Mouse (Mus musculus) hindbrain, embryonic 15.5 days (tissue): Measurements from ENCODE around the gene Gcm1. TPM values are rescaled to one million over a fixed set of nuclear protein-coding genes. Genes with fewer than 3 reads are reported as not detected.

Experiments
- ATAC-seq: fragments of 200-750 bp; cut with Nextera tagmentation; 2 replicates; pipeline ENCODE4 v1.8.0; 2017; ENCODE audit warnings: low read depth, moderate number of reproducible peaks, moderate TSS enrichment; ENCODE audit not compliant: low FRiP score
- H3K27ac ChIP-seq: fragments of 300-500 bp; sonication (generic); replicated peaks from 2 replicates; pipeline ENCODE4 v1.5.1; 2015; ENCODE audit warnings: mild to moderate bottlenecking, inconsistent platforms
- H3K27me3 ChIP-seq: fragments of 300-500 bp; sonication (generic); 2 replicates; pipeline ENCODE4 v1.6.1; 2015; ENCODE audit warnings: control low read depth, inconsistent platforms
- H3K36me3 ChIP-seq: fragments of 300-500 bp; sonication (generic); 2 replicates; pipeline ENCODE4 v1.6.1; 2015; ENCODE audit warnings: control low read depth, inconsistent platforms
- H3K4me1 ChIP-seq: fragments of 300-500 bp; sonication (generic); replicated peaks from 2 replicates; pipeline ENCODE4 v1.6.1; 2015; ENCODE audit warnings: control low read depth, inconsistent platforms
- H3K4me2 ChIP-seq: fragments of 300-500 bp; sonication (generic); 2 replicates; pipeline ENCODE4 v1.6.1; 2015; ENCODE audit warnings: moderate library complexity, mild to moderate bottlenecking, inconsistent platforms
- H3K4me3 ChIP-seq: fragments of 300-500 bp; sonication (generic); 2 replicates; pipeline ENCODE4 v1.5.1; 2015; ENCODE audit warnings: mild to moderate bottlenecking, inconsistent platforms
- H3K9ac ChIP-seq: fragments of 300-500 bp; sonication (generic); 2 replicates; pipeline ENCODE4 v1.6.1; 2015; ENCODE audit warnings: inconsistent platforms
- H3K9me3 ChIP-seq: fragments of 300-500 bp; sonication (generic); 2 replicates; pipeline ENCODE4 v1.6.1; 2016; ENCODE audit warnings: control low read depth, inconsistent platforms
- WGBS: fragments of 180-500 bp; shearing (Covaris S2); methylation state at CpG from one replicate; pipeline ENCODE4 v1.1.7; 2015; 5-methylcytosine and 5-hydroxymethylcytosine counted together
- polyA plus RNA-seq: library from polyadenylated mRNA; unstranded; fragments of >200 nt; fragmentation: Nextera tagmentation; extraction: Ambion mirVana; gene quantifications from 2 replicates; pipeline ENCODE4 v1.2.1, GENCODE M21; 2015

Gene Gcm1
- polyA plus RNA-seq, 1 experiment from 2014 or later = not detected

- Histone ChIP-seq H3K27me3 (no peaks in the 10 kb centered on the region), H3K9ac (no peak overlapping the region), H3K4me3 (no peak overlapping the region), H3K4me1 (no peaks in the 10 kb centered on the region), H3K4me2 (no peak overlapping the region), H3K9me3 (no peaks in the 10 kb centered on the region), H3K27ac (no peak overlapping the region), H3K36me3 (peaks cover 46% of the 10 kb centered on the region)
- no peak for ATAC-seq
- 89% methylated on average over 9 of the region's 9 CpGs for WGBS
Observed at GRCm38 (mm10) chr9:78087751-78088150, 36.0 kb downstream of the Gcm1 start.

GRCm38 (mm10) chr9:78088521-78088920 is 36.8 kb downstream of the Gcm1 start:
- no peak overlapping the region for H3K27ac ChIP-seq
- ATAC-seq = no peak
- H3K27me3 ChIP-seq = no peaks in the 10 kb centered on the region
- H3K4me1 ChIP-seq = no peaks in the 10 kb centered on the region
- 76% methylated on average over 4 of the region's 4 CpGs for WGBS
- no peak overlapping the region for H3K4me2 ChIP-seq
- no peak overlapping the region for H3K9ac ChIP-seq
- H3K9me3 ChIP-seq = no peaks in the 10 kb centered on the region
- peaks cover 45% of the 10 kb centered on the region for H3K36me3 ChIP-seq
- H3K4me3 ChIP-seq = no peak overlapping the region

GRCm38 (mm10) chr9:78088971-78089370 is 37.2 kb downstream of the Gcm1 start:
- Histone ChIP-seq H3K9me3 (no peaks in the 10 kb centered on the region), H3K4me1 (no peaks in the 10 kb centered on the region), H3K9ac (no peak overlapping the region), H3K27me3 (no peaks in the 10 kb centered on the region), H3K36me3 (peaks cover 44% of the 10 kb centered on the region), H3K27ac (no peak overlapping the region), H3K4me3 (no peak overlapping the region), H3K4me2 (no peak overlapping the region)
- no peak for ATAC-seq
- WGBS = 83% methylated on average over 7 of the region's 7 CpGs

- Histone ChIP-seq H3K4me2 (no peak overlapping the region), H3K36me3 (peaks cover 41% of the 10 kb centered on the region), H3K9ac (no peak overlapping the region), H3K4me1 (no peaks in the 10 kb centered on the region), H3K4me3 (no peak overlapping the region), H3K27me3 (no peaks in the 10 kb centered on the region), H3K9me3 (no peaks in the 10 kb centered on the region), H3K27ac (no peak overlapping the region)
- ATAC-seq = no peak
- WGBS = 85% methylated on average over 1 of the region's 1 CpGs
Observed at GRCm38 (mm10) chr9:78089906-78090305, 38.2 kb downstream of the Gcm1 start.

- no peaks in the 10 kb centered on the region for H3K4me1 ChIP-seq
- H3K27ac ChIP-seq = no peak overlapping the region
- no peak overlapping the region for H3K9ac ChIP-seq
- ATAC-seq = no peak
- no peak overlapping the region for H3K4me3 ChIP-seq
- 90% methylated on average over 3 of the region's 3 CpGs for WGBS
- no peaks in the 10 kb centered on the region for H3K9me3 ChIP-seq
- peaks cover 41% of the 10 kb centered on the region for H3K36me3 ChIP-seq
- no peak overlapping the region for H3K4me2 ChIP-seq
- H3K27me3 ChIP-seq = no peaks in the 10 kb centered on the region
Observed at GRCm38 (mm10) chr9:78090596-78090995, 38.9 kb downstream of the Gcm1 start.

GRCm38 (mm10) chr9:78095686-78096085 is 44.0 kb downstream of the Gcm1 start:
- Histone ChIP-seq H3K36me3 (peaks cover 67% of the 10 kb centered on the region), H3K9me3 (no peaks in the 10 kb centered on the region), H3K4me3 (no peak overlapping the region), H3K27ac (no peak overlapping the region), H3K4me1 (no peaks in the 10 kb centered on the region), H3K4me2 (no peak overlapping the region), H3K27me3 (no peaks in the 10 kb centered on the region), H3K9ac (no peak overlapping the region)
- ATAC-seq = no peak
- 94% methylated on average over 12 of the region's 12 CpGs for WGBS

GRCm38 (mm10) chr9:78096376-78096775 is 44.7 kb downstream of the Gcm1 start:
- no peaks in the 10 kb centered on the region for H3K9me3 ChIP-seq
- H3K4me2 ChIP-seq = no peak overlapping the region
- no peak overlapping the region for H3K27ac ChIP-seq
- peaks cover 72% of the 10 kb centered on the region for H3K36me3 ChIP-seq
- H3K4me3 ChIP-seq = no peak overlapping the region
- no peak overlapping the region for H3K9ac ChIP-seq
- no peak for ATAC-seq
- no peaks in the 10 kb centered on the region for H3K4me1 ChIP-seq
- 97% methylated on average over 6 of the region's 6 CpGs for WGBS
- no peaks in the 10 kb centered on the region for H3K27me3 ChIP-seq

- no peak overlapping the region for H3K4me2 ChIP-seq
Observed at GRCm38 (mm10) chr9:78100956-78101355, 49.2 kb downstream of the Gcm1 start.

GRCm38 (mm10) chr9:78101431-78101830 is 49.7 kb downstream of the Gcm1 start:
- WGBS = 74% methylated on average over 4 of the region's 4 CpGs
- no peak for ATAC-seq
- H3K4me1 ChIP-seq = peaks cover 1% of the 10 kb centered on the region; the same call in 1 of the 2 replicates
- H3K27me3 ChIP-seq = no peaks in the 10 kb centered on the region
- no peaks in the 10 kb centered on the region for H3K9me3 ChIP-seq
- no peak overlapping the region for H3K27ac ChIP-seq
- no peak overlapping the region for H3K4me3 ChIP-seq
- no peak overlapping the region for H3K9ac ChIP-seq
- H3K36me3 ChIP-seq = peaks cover 41% of the 10 kb centered on the region
- no peak overlapping the region for H3K4me2 ChIP-seq

More at GRCm38 (mm10) chr9:78100956-78101355, 49.2 kb downstream of the Gcm1 start:
- H3K4me1 ChIP-seq = no peaks in the 10 kb centered on the region
- no peak overlapping the region for H3K4me3 ChIP-seq
- no peaks in the 10 kb centered on the region for H3K9me3 ChIP-seq
- no peak for ATAC-seq
- no peak overlapping the region for H3K27ac ChIP-seq
- H3K9ac ChIP-seq = no peak overlapping the region
- H3K27me3 ChIP-seq = no peaks in the 10 kb centered on the region
- H3K36me3 ChIP-seq = peaks cover 43% of the 10 kb centered on the region
- WGBS = 89% methylated on average over 5 of the region's 5 CpGs

GRCm38 (mm10) chr9:78103965-78104560 is 52.3 kb downstream of the Gcm1 start:
- H3K36me3 ChIP-seq = peaks cover 16% of the 10 kb centered on the region
- H3K4me3 ChIP-seq = no peak overlapping the region
- WGBS = 86% methylated on average over 8 of the region's 8 CpGs
- no peaks in the 10 kb centered on the region for H3K9me3 ChIP-seq
- no peak overlapping the region for H3K9ac ChIP-seq
- peaks cover 16% of the 10 kb centered on the region for H3K4me1 ChIP-seq
- no peak for ATAC-seq
- no peak overlapping the region for H3K27ac ChIP-seq
- H3K4me2 ChIP-seq = no peak overlapping the region
- H3K27me3 ChIP-seq = no peaks in the 10 kb centered on the region

- no peak overlapping the region for H3K9ac ChIP-seq
- no peak for ATAC-seq
- no peak overlapping the region for H3K4me2 ChIP-seq
- peaks cover 10% of the 10 kb centered on the region for H3K36me3 ChIP-seq
- H3K4me1 ChIP-seq = peaks cover 25% of the 10 kb centered on the region
- H3K9me3 ChIP-seq = no peaks in the 10 kb centered on the region
- WGBS = 91% methylated on average over 6 of the region's 6 CpGs
- no peaks in the 10 kb centered on the region for H3K27me3 ChIP-seq
- H3K4me3 ChIP-seq = no peak overlapping the region
- H3K27ac ChIP-seq = no peak overlapping the region
Observed at GRCm38 (mm10) chr9:78104973-78105372, 53.2 kb downstream of the Gcm1 start.

GRCm38 (mm10) chr9:78105501-78105932 is 53.8 kb downstream of the Gcm1 start:
- no peak overlapping the region for H3K9ac ChIP-seq
- no peaks in the 10 kb centered on the region for H3K9me3 ChIP-seq
- H3K4me1 ChIP-seq = peaks cover 25% of the 10 kb centered on the region
- no peak overlapping the region for H3K4me3 ChIP-seq
- WGBS = 92% methylated on average over 6 of the region's 6 CpGs
- no peaks in the 10 kb centered on the region for H3K27me3 ChIP-seq
- H3K4me2 ChIP-seq = no peak overlapping the region
- no peak overlapping the region for H3K27ac ChIP-seq
- no peak for ATAC-seq
- peaks cover 5% of the 10 kb centered on the region; the same call in 1 of the 2 replicates for H3K36me3 ChIP-seq

- Histone ChIP-seq H3K4me3 (no peak overlapping the region), H3K4me1 (peaks cover 25% of the 10 kb centered on the region), H3K9ac (no peak overlapping the region), H3K4me2 (peak overlapping the region; percentile 90), H3K27ac (no peak overlapping the region), H3K36me3 (no peaks in the 10 kb centered on the region), H3K27me3 (no peaks in the 10 kb centered on the region), H3K9me3 (no peaks in the 10 kb centered on the region)
- ATAC-seq = no peak
- 82% methylated on average over 4 of the region's 4 CpGs for WGBS
Observed at GRCm38 (mm10) chr9:78106821-78107220, 55.1 kb downstream of the Gcm1 start.
